Comparison of ENCODE assay signal across 11 mouse cellular contexts in the genomic region with DNA sequence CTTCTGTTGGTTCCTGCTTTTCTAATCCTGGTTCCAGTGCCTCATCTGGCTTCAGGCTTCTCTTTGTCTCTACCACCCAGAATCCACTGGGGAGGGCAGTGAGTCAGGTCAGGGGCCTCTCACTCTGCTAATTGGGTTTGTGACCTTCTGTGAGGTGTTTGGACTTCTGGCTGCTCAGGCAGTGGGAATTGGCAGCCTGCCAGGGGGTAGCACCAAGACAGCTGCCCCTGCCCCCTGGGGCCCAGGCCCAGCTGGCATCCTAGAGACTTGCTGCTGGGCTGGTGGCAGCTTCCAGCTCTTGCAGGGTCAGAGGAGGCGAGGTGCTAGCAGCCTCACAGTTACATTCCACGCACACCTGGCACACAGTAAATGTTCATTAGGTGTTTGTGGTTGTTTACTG. TPM values are rescaled to one million over a fixed set of nuclear protein-coding genes. Genes with fewer than 3 reads are reported as not detected.
A peak's percentile ranks its signal among the peaks of the same experiment; 100 is the strongest.
DNase-seq lines count a peak whose midpoint lies in the region; ATAC-seq and TF ChIP-seq lines count a peak whose summit lies in the region.
"Had no signal": no experiment of that assay in that cellular context is flagged by ENCODE, and none has a peak within 500 bp of the region (broad histone marks: within the 10 kb centered on the region; RNA-seq: fewer than 3 reads in every experiment).

No protein-coding gene starts in this region.

- H3K36me3 ChIP-seq in hindbrain, embryonic 11.5 days (ENCODE audit: control insufficient read depth, insufficient read depth, low read length), result no peaks in the 10 kb centered on the region
- no peaks in the 10 kb centered on the region for H3K36me3 ChIP-seq in hindbrain, embryonic 10.5 days
- H3K36me3 ChIP-seq in kidney, embryonic 16.5 days (ENCODE audit: insufficient read depth, low read length), result no peaks in the 10 kb centered on the region

- no peaks in the 10 kb centered on the region for H3K9me3 ChIP-seq in hindbrain, embryonic 11.5 days (ENCODE audit: control insufficient read depth, low read length)
- no peaks in the 10 kb centered on the region for H3K9me3 ChIP-seq in hindbrain, embryonic 10.5 days
- no peaks in the 10 kb centered on the region for H3K9me3 ChIP-seq in kidney, embryonic 16.5 days (ENCODE audit: low read length)
- H3K9me3 ChIP-seq: embryonic facial prominence, embryonic 12.5 days had no signal

- no peaks in the 10 kb centered on the region; the same call in 1 of the 2 replicates for H3K27me3 ChIP-seq in hindbrain, embryonic 11.5 days (ENCODE audit: control insufficient read depth, insufficient read depth, low read length)
- peaks cover 3% of the 10 kb centered on the region for H3K27me3 ChIP-seq in hindbrain, embryonic 10.5 days (ENCODE audit: insufficient read depth, poor library complexity, severe bottlenecking)
- no peaks in the 10 kb centered on the region for H3K27me3 ChIP-seq in kidney, embryonic 16.5 days (ENCODE audit: insufficient read depth, low read length)
- H3K27me3 ChIP-seq: embryonic facial prominence, embryonic 12.5 days had no signal

- TF ChIP-seq POLR2A in brain, embryonic 14.5 days (IDR thresholded peaks at IDR 0.05; ENCODE audit: borderline replicate concordance, extremely low read depth, insufficient read depth, insufficient read length, poor library complexity, severe bottlenecking), result no peak

- H3K27ac ChIP-seq in hindbrain, embryonic 11.5 days (ENCODE audit: low read depth, low read length), result no peak overlapping the region
- no peak overlapping the region for H3K27ac ChIP-seq in hindbrain, embryonic 10.5 days
- no peak overlapping the region for H3K27ac ChIP-seq in kidney, embryonic 16.5 days (ENCODE audit: low read length)
- H3K27ac ChIP-seq: embryonic facial prominence, embryonic 12.5 days had no signal

- peak; percentile 37 for DNase-seq in hindbrain, embryonic 11.5 days (ENCODE audit: low spot score)
- no peak for DNase-seq in hindbrain, embryonic 10.5 days (ENCODE audit: low spot score)
- DNase-seq in brain, embryonic 14.5 days (ENCODE audit: low read depth), result peak; percentile 73
- peak; percentile 80 to 87 for DNase-seq in cerebellum, postnatal 10 days
- no peak for DNase-seq in embryo, embryonic 10.5 days (ENCODE audit: low spot score)
- DNase-seq in thymus, postnatal 36 days, result no peak
- DNase-seq: liver, postnatal 0 days had no signal

- no peak overlapping the region for H3K4me3 ChIP-seq in hindbrain, embryonic 11.5 days (ENCODE audit: low read depth, low read length)
- H3K4me3 ChIP-seq in hindbrain, embryonic 10.5 days, result no peak overlapping the region
- H3K4me3 ChIP-seq in kidney, embryonic 16.5 days (ENCODE audit: low read length), result no peak overlapping the region
- H3K4me3 ChIP-seq: embryonic facial prominence, embryonic 12.5 days had no signal

- ATAC-seq in hindbrain, embryonic 11.5 days (ENCODE audit: low FRiP score), result no peak
- peak; percentile 14; the same call in 1 of the 2 replicates for ATAC-seq in kidney, embryonic 16.5 days (ENCODE audit: low FRiP score, low TSS enrichment)
- ATAC-seq in monocyte, adult 5-6 weeks (replicated peaks; ENCODE audit: insufficient number of reproducible peaks, low FRiP score, low TSS enrichment, poor library complexity, severe bottlenecking), result no peak
- ATAC-seq: liver, postnatal 0 days had no signal

- TF ChIP-seq CTCF in brain, embryonic 14.5 days (IDR thresholded peaks at IDR 0.05; ENCODE audit: borderline replicate concordance, extremely low read depth, insufficient read depth, insufficient read length), result no peak

- no peak overlapping the region for H3K4me2 ChIP-seq in hindbrain, embryonic 11.5 days (replicated peaks; ENCODE audit: low read depth, low read length)
- no peak overlapping the region for H3K4me2 ChIP-seq in kidney, embryonic 16.5 days (replicated peaks; ENCODE audit: low read depth, low read length)
- H3K4me2 ChIP-seq: embryonic facial prominence, embryonic 12.5 days; heart, embryonic 11.5 days had no signal

- no peak overlapping the region for H3K9ac ChIP-seq in hindbrain, embryonic 11.5 days (ENCODE audit: low read depth, low read length)
- no peak overlapping the region for H3K9ac ChIP-seq in kidney, embryonic 16.5 days (replicated peaks; ENCODE audit: low read length)
- H3K9ac ChIP-seq: embryonic facial prominence, embryonic 12.5 days; liver, postnatal 0 days had no signal

- 79% methylated on average over 2 of the region's 2 CpGs for WGBS in hindbrain, embryonic 11.5 days
- 77% methylated on average over 2 of the region's 2 CpGs for WGBS in hindbrain, embryonic 10.5 days
- 70% methylated on average over 2 of the region's 2 CpGs for whole genome bisulfite sequencing in kidney, embryonic 16.5 days

- no peaks in the 10 kb centered on the region for H3K4me1 ChIP-seq in hindbrain, embryonic 11.5 days (replicated peaks; ENCODE audit: control insufficient read depth, insufficient read depth, low read length)
- H3K4me1 ChIP-seq in hindbrain, embryonic 10.5 days (replicated peaks), result peaks cover 19% of the 10 kb centered on the region
- H3K4me1 ChIP-seq in kidney, embryonic 16.5 days (ENCODE audit: insufficient read depth, low read length), result no peaks in the 10 kb centered on the region
- H3K4me1 ChIP-seq: embryonic facial prominence, embryonic 12.5 days had no signal

RNA-seq across cellular contexts. Expression of a gene that starts 35.6 kb away (rescaled TPM):
- 6.2 and 7.7 TPM in 2 replicates for polyA plus RNA-seq in hindbrain, embryonic 11.5 days (2014; fragmentation: Nextera tagmentation; extraction: Ambion mirVana)
- 19.5 and 20.5 TPM in 2 replicates for polyA plus RNA-seq in hindbrain, embryonic 10.5 days (2016; fragmentation: Nextera tagmentation; extraction: Ambion mirVana)
- polyA plus RNA-seq in brain, embryonic 14.5 days (2012; rRNA removed), result 9.8 and 11.3 TPM in 2 replicates
- 4.5 and 4.6 TPM in 2 replicates for polyA plus RNA-seq in kidney, embryonic 16.5 days (2015; fragmentation: Nextera tagmentation; extraction: Ambion mirVana)
- total RNA-seq in monocyte, adult 5-6 weeks (2017), result 0.38 TPM in 1 of 3 replicates, not detected in the others

Comparison
In these comparisons a context has a peak if more than half of its experiments do, and no peak if none do; other contexts are left out.
1. DNase-seq: peak in hindbrain, embryonic 11.5 days (single experiment), brain, embryonic 14.5 days (single experiment) and cerebellum, postnatal 10 days (2 of 2); none in hindbrain, embryonic 10.5 days (single experiment), embryo, embryonic 10.5 days (single experiment) and thymus, postnatal 36 days (0 of 2).